Mouse (Mus musculus): Measurements from ENCODE around the gene Nsd1. TPM values are rescaled to one million over a fixed set of nuclear protein-coding genes. Genes with fewer than 3 reads are reported as not detected.
A peak's percentile ranks its signal among the peaks of the same experiment; 100 is the strongest.

Nsd1 gene
- polyA plus RNA-seq, 1 experiment from 2014 or later = 41.3 TPM

- peak overlapping the region; percentile 97 for H3K4me2 ChIP-seq
- H3K4me3 ChIP-seq (ENCODE audit: low read depth, low read length) = peak overlapping the region; percentile 63
- DNase-seq (ENCODE audit: low spot score) (peak; percentile 82), ATAC-seq (replicated peaks; ENCODE audit: low FRiP score) (no peak)
- under 1% methylated on average over 55 of the region's 58 CpGs for WGBS
- peaks cover 4% of the 10 kb centered on the region; the same call in 1 of the 2 replicates for H3K36me3 ChIP-seq (ENCODE audit: control insufficient read depth, insufficient read depth, low read length)
- H3K9me3 ChIP-seq (ENCODE audit: control insufficient read depth, low read length) = no peaks in the 10 kb centered on the region
- H3K4me1 ChIP-seq (replicated peaks; ENCODE audit: control insufficient read depth, insufficient read depth, low read length) = peaks cover 53% of the 10 kb centered on the region
- H3K27me3 ChIP-seq (replicated peaks; ENCODE audit: control insufficient read depth, insufficient read depth, low read length) = no peaks in the 10 kb centered on the region
- peak overlapping the region; percentile 79 for H3K9ac ChIP-seq (ENCODE audit: low read depth, low read length)
- H3K27ac ChIP-seq (ENCODE audit: low read depth, low read length) = peak overlapping the region; percentile 98
Measured at GRCm38 (mm10) chr13:55212361-55213137, 3.0 kb downstream of the Nsd1 start.

- H3K9ac ChIP-seq (ENCODE audit: low read depth, low read length) = peak overlapping the region; percentile 79
- H3K4me1 ChIP-seq (replicated peaks; ENCODE audit: control insufficient read depth, insufficient read depth, low read length) = peaks cover 53% of the 10 kb centered on the region
- no peak for DNase-seq (ENCODE audit: low spot score)
- H3K4me2 ChIP-seq = peak overlapping the region; percentile 97
- peak overlapping the region; percentile 98; the same call in 1 of the 2 replicates for H3K27ac ChIP-seq (ENCODE audit: low read depth, low read length)
- no peaks in the 10 kb centered on the region for H3K27me3 ChIP-seq (replicated peaks; ENCODE audit: control insufficient read depth, insufficient read depth, low read length)
- no peak for ATAC-seq (replicated peaks; ENCODE audit: low FRiP score)
- peak overlapping the region; percentile 63 for H3K4me3 ChIP-seq (ENCODE audit: low read depth, low read length)
- no peaks in the 10 kb centered on the region for H3K9me3 ChIP-seq (ENCODE audit: control insufficient read depth, low read length)
- 63% methylated on average over 10 of the region's 10 CpGs for WGBS
- peaks cover 4% of the 10 kb centered on the region; the same call in 1 of the 2 replicates for H3K36me3 ChIP-seq (ENCODE audit: control insufficient read depth, insufficient read depth, low read length)
Measured at GRCm38 (mm10) chr13:55213138-55213806, 3.7 kb downstream of the Nsd1 start.

- ATAC-seq (replicated peaks; ENCODE audit: low FRiP score) (no peak), DNase-seq (ENCODE audit: low spot score) (no peak)
- no peak overlapping the region for H3K4me2 ChIP-seq
- no peaks in the 10 kb centered on the region for H3K4me1 ChIP-seq (replicated peaks; ENCODE audit: control insufficient read depth, insufficient read depth, low read length)
- H3K27me3 ChIP-seq (replicated peaks; ENCODE audit: control insufficient read depth, insufficient read depth, low read length) = no peaks in the 10 kb centered on the region
- no peak overlapping the region for H3K9ac ChIP-seq (ENCODE audit: low read depth, low read length)
- no peaks in the 10 kb centered on the region for H3K9me3 ChIP-seq (ENCODE audit: control insufficient read depth, low read length)
- H3K36me3 ChIP-seq (ENCODE audit: control insufficient read depth, insufficient read depth, low read length) = peaks cover 31% of the 10 kb centered on the region
- over 99% methylated on average over 3 of the region's 3 CpGs for WGBS
- no peak overlapping the region for H3K4me3 ChIP-seq (ENCODE audit: low read depth, low read length)
- H3K27ac ChIP-seq (ENCODE audit: low read depth, low read length) = no peak overlapping the region
Measured at GRCm38 (mm10) chr13:55224364-55224763, 14.8 kb downstream of the Nsd1 start.

GRCm38 (mm10) chr13:55230701-55231100, 21.1 kb downstream of the Nsd1 start:
- Histone ChIP-seq H3K9ac (ENCODE audit: low read depth, low read length) (no peak overlapping the region), H3K4me1 (replicated peaks; ENCODE audit: control insufficient read depth, insufficient read depth, low read length) (no peaks in the 10 kb centered on the region), H3K27me3 (replicated peaks; ENCODE audit: control insufficient read depth, insufficient read depth, low read length) (no peaks in the 10 kb centered on the region), H3K36me3 (ENCODE audit: control insufficient read depth, insufficient read depth, low read length) (peaks cover 35% of the 10 kb centered on the region), H3K4me2 (no peak overlapping the region), H3K9me3 (ENCODE audit: control insufficient read depth, low read length) (no peaks in the 10 kb centered on the region), H3K4me3 (ENCODE audit: low read depth, low read length) (no peak overlapping the region), H3K27ac (ENCODE audit: low read depth, low read length) (no peak overlapping the region)
- DNase-seq (ENCODE audit: low spot score) (no peak), ATAC-seq (replicated peaks; ENCODE audit: low FRiP score) (no peak)
- WGBS = 88% methylated on average over 1 of the region's 1 CpGs

GRCm38 (mm10) chr13:55243205-55243604, 33.6 kb downstream of the Nsd1 start:
- Histone ChIP-seq H3K4me1 (replicated peaks; ENCODE audit: control insufficient read depth, insufficient read depth, low read length) (no peaks in the 10 kb centered on the region), H3K27me3 (replicated peaks; ENCODE audit: control insufficient read depth, insufficient read depth, low read length) (no peaks in the 10 kb centered on the region), H3K9ac (ENCODE audit: low read depth, low read length) (no peak overlapping the region), H3K4me2 (no peak overlapping the region), H3K4me3 (ENCODE audit: low read depth, low read length) (no peak overlapping the region), H3K36me3 (ENCODE audit: control insufficient read depth, insufficient read depth, low read length) (peaks cover 61% of the 10 kb centered on the region), H3K27ac (ENCODE audit: low read depth, low read length) (no peak overlapping the region), H3K9me3 (ENCODE audit: control insufficient read depth, low read length) (no peaks in the 10 kb centered on the region)
- 86% methylated on average over 3 of the region's 3 CpGs for WGBS
- ATAC-seq (replicated peaks; ENCODE audit: low FRiP score) (no peak), DNase-seq (ENCODE audit: low spot score) (no peak)

DNA sequence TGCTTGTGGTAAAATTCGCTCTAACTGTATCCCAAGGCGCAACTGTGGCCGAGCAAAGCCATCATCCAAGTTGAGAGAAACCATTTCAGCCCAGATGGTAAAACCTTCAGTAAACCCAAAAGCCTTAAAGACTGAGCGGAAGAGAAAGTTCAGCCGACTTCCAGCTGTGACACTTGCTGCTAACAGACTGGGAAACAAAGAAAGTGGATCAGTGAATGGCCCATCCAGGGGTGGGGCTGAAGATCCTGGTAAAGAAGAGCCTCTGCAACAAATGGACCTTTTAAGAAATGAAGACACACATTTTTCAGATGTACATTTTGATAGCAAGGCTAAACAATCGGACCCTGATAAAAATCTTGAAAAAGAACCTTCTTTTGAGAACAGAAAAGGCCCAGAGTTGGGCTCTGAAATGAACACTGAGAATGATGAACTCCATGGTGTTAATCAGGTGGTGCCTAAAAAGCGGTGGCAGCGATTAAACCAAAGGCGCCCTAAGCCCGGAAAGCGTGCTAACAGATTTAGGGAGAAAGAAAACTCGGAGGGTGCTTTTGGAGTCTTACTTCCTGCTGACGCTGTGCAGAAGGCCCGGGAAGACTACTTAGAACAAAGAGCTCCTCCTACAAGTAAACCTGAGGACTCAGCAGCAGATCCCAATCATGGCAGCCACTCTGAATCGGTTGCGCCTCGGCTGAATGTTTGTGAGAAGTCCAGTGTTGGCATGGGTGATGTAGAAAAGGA, 37.9 kb downstream of the Nsd1 start:
- DNase-seq (ENCODE audit: low spot score) (no peak), ATAC-seq (replicated peaks; ENCODE audit: low FRiP score) (no peak)
- Histone ChIP-seq H3K4me2 (no peak overlapping the region), H3K4me1 (replicated peaks; ENCODE audit: control insufficient read depth, insufficient read depth, low read length) (peaks cover 4% of the 10 kb centered on the region; the same call in 1 of the 2 replicates), H3K36me3 (ENCODE audit: control insufficient read depth, insufficient read depth, low read length) (peaks cover 51% of the 10 kb centered on the region), H3K9me3 (ENCODE audit: control insufficient read depth, low read length) (no peaks in the 10 kb centered on the region), H3K4me3 (ENCODE audit: low read depth, low read length) (no peak overlapping the region), H3K9ac (ENCODE audit: low read depth, low read length) (no peak overlapping the region), H3K27ac (ENCODE audit: low read depth, low read length) (no peak overlapping the region), H3K27me3 (replicated peaks; ENCODE audit: control insufficient read depth, insufficient read depth, low read length) (no peaks in the 10 kb centered on the region)
- 88% methylated on average over 17 of the region's 17 CpGs for WGBS

- ATAC-seq (replicated peaks; ENCODE audit: low FRiP score) = no peak
- no peaks in the 10 kb centered on the region for H3K27me3 ChIP-seq (replicated peaks; ENCODE audit: control insufficient read depth, insufficient read depth, low read length)
- H3K4me1 ChIP-seq (replicated peaks; ENCODE audit: control insufficient read depth, insufficient read depth, low read length) = peaks cover 4% of the 10 kb centered on the region; the same call in 1 of the 2 replicates
- H3K4me2 ChIP-seq = no peak overlapping the region
- H3K36me3 ChIP-seq (ENCODE audit: control insufficient read depth, insufficient read depth, low read length) = peaks cover 49% of the 10 kb centered on the region
- 56% methylated on average over 4 of the region's 4 CpGs for WGBS
- H3K9ac ChIP-seq (ENCODE audit: low read depth, low read length) = no peak overlapping the region
- H3K27ac ChIP-seq (ENCODE audit: low read depth, low read length) = no peak overlapping the region
- DNase-seq (ENCODE audit: low spot score) = no peak
- H3K4me3 ChIP-seq (ENCODE audit: low read depth, low read length) = no peak overlapping the region
- H3K9me3 ChIP-seq (ENCODE audit: control insufficient read depth, low read length) = no peaks in the 10 kb centered on the region
Measured at GRCm38 (mm10) chr13:55249246-55249645, 39.7 kb downstream of the Nsd1 start.

DNA sequence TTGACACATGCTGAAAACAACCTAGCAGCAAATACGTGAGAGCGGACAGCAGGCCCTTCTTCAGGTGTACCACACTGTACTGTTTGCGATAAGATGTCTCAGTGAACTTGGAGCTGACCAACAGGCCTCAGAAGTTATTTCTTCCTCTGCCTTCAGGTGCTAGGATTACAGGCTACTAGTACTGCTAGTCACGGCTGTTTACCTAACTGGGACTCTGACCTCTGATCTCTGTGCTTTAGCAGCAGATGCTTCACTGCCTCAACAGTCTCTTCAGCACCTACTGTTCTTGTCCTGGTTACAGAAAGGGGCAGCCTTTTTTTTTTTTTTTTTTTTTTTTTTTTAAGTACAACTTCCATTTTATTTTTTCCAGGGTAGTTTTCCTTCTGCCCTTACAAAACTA, 43.2 kb downstream of the Nsd1 start:
- Histone ChIP-seq H3K9ac (ENCODE audit: low read depth, low read length) (no peak overlapping the region), H3K4me2 (no peak overlapping the region), H3K27me3 (replicated peaks; ENCODE audit: control insufficient read depth, insufficient read depth, low read length) (no peaks in the 10 kb centered on the region), H3K4me3 (ENCODE audit: low read depth, low read length) (no peak overlapping the region), H3K4me1 (replicated peaks; ENCODE audit: control insufficient read depth, insufficient read depth, low read length) (peaks cover 10% of the 10 kb centered on the region), H3K27ac (ENCODE audit: low read depth, low read length) (no peak overlapping the region), H3K36me3 (ENCODE audit: control insufficient read depth, insufficient read depth, low read length) (peaks cover 23% of the 10 kb centered on the region), H3K9me3 (ENCODE audit: control insufficient read depth, low read length) (no peaks in the 10 kb centered on the region)
- WGBS = 90% methylated on average over 4 of the region's 4 CpGs
- no peak for DNase-seq (ENCODE audit: low spot score)
- no peak for ATAC-seq (replicated peaks; ENCODE audit: low FRiP score)

Data from liver, embryonic 11.5 days (tissue).